Mouse (Mus musculus) urinary bladder, postnatal 10 days (tissue): ENCODE data around the gene Wdr20.

Experiments used
- DNase-seq: peaks from one replicate; pipeline ENCODE4 v3.0.0; 2022; ENCODE audit warnings: low spot score

Wdr20 gene

DNA sequence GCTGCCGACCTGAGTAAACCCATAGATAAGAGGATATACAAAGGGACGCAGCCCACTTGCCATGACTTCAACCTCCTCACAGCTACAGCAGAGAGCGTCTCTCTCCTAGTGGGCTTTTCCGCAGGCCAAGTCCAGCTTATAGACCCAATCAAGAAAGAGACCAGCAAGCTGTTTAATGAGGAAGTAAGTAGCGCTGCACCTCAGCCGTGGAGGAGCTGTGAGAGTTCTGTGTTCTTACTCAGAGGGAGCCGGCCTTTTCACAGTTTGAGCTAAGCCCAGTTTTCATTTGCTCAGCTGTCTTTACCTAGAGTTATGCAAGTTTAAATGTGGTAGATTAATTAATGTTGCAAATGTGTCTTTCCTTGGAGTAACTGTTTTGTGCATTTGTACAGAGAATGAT lies 41.6 kb downstream of the Wdr20 start:
- DNase-seq = no peak

DNA sequence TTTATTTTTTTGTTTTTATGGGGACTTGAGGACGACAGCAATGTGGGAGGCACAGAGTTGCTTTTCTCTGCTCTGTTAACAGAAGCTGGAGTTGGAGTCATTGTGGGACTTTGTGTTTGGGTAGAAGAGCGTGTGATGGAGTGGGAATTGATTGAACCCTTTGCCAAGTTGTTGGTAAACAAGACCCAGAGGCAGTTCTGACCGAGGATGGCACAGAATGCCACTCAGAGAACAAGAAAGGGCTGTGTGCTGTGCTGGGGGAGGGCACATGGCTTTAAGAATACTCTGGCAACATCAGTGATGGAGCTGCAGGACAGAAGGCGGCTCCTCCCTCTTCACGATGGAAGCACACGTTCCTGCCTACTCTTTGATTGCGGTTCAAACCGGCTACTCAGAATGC lies 43.4 kb downstream of the Wdr20 start:
- no peak for DNase-seq

DNA sequence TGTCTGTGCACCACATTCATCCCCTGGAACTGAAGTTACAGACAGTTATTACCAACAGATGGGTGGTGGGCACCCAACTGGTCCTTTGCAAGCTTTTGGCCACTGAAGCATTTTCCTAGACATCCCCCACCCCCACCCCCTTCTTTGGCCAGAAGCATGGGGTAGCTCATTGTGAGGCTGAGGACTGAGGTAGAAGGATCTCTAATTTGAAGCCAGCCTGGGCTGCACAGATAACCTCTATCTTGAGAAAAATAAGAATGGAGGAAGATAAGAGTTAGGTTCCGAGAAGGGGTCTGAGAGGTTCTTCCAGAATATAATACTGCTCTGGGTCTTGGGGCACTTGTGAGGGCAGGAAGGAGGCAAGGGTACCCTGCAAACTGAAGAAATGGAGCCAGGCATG lies 44.5 kb downstream of the Wdr20 start:
- DNase-seq = no peak

DNA sequence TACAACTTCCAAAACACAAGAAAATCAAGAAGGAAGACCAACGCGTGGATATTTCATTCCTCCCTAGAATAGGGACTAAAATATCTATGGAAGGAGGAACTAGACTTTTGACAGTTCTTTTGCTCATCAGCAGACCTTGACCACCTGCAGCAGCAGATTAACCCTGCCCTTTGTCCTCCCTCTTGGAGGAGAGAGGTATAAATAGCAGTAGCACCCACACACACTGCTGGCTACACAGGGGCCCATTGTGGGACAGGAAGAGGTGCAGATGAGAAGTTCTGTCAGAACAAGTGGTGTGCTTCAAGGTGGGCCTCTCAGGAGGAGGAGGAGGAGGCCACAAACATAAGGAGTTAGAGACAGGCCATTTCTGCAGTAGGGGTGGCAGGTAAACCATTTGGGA lies 46.5 kb downstream of the Wdr20 start:
- no peak for DNase-seq

DNA sequence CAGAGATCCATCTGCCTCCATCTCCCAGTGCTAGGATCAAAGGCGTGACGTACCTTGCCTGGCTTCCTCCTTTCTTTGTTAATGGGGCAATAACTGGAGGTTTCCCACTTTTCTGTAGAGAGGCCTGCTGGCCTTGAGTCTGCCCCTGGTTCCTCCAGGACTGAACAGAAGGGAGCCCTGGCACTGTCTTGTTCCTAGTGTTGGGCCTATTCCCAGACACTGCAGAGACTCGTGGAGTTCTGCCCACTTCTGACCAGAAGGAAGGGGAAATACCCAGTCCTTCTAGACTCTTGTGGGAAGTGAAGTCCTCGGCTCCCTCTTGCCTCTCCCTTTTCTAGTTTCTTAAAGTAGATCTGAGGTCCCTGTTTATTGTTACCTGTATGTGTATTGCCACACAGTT lies 48.5 kb downstream of the Wdr20 start:
- no peak for DNase-seq

DNA sequence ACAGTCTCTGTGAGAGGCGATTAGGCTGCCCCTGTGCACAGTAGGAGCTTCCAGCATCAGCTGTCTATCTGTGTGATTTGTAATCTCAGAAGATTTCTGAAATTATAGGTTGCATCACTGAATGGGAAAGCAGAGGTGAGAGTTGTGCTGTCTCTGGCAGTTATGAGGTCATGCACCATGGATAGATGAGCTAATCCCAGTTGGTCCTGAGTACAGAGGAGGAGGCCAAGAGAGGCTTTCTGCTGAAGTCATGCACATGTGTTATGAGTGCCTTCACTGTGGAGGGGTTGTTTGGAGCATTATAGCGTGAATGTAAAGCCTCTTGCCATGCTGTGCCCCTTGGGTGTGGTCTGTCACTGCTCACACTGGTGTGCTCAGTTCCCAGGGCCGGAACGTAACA lies 52.8 kb downstream of the Wdr20 start:
- no peak for DNase-seq

DNA sequence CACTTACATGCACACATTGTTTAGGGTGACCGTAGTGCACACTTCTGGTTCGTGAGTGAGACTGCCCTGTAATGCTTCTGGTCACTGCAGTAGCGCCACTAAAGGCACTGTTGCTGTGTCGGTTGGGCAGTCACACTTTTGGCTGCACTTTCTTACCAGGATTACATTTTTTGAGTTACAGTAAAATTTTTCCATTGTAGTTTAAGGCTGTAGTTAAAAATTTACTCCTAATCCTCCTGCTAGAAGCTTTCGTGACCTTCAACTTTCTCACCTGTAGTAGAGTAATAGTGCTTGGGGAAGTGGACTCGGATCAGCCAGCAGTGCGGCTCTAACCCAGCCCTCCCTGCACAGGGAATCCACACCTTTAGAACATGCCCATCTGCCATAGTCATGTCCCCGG lies 53.3 kb downstream of the Wdr20 start:
- no peak for DNase-seq

DNA sequence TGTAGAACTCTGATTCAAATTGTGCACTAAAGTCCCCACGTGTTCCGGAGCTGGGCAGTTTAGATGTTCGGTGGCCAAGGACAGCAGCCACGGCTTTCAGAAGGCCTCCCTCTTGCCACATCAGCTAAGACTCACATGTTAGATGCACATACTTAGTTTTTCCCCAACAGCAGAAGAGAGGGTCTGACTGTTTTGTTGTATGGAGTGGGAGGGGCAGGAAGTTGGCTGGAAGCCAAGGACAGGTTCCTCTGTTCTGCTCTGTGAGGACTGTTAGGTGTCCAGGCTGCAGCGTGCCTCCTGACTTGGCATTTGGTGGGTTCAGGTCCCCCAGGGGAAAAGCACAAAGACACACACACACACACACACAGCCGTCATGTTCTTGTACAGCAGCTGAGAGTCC lies 57.3 kb downstream of the Wdr20 start:
- DNase-seq = no peak

DNA sequence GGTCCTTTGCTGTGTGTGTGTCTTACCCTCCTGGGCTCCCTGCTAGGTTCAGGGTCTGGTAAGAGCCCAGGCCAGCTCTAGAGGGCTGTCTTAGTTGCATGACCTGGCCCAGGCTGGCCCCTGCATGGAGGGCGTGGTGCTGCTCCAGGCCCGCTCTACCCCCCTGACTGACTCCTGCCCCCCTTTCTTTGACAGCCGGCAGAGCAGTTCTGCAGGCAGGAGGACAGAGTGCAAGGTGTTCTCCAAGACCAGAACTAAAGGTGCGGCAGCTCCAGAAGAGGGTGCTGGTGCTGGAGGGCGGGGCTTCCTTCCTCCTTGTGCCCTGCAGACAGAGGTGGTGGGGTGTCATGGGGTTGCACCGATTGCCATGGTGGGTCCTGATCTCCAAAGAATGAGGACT lies 59.0 kb downstream of the Wdr20 start:
- no peak for DNase-seq

DNA sequence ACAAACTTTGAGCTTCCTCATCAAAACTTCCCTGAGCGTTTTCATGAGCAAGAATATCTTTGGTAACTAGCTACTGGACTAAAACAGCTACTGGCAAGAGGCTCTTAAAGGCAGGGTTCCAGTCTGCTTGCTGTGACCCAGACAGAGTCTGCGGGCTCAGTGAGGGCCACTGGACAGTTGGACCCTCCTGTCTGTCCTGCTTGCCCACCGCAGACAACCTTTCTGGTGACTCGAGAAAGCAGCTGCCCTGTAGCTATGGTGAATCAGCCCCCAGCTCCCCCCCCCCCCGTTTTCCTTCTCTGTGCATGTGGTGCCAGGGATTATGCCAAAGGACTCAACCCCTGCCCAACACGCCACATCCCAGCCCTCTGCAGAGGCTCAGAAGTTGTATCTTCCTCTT lies 59.5 kb downstream of the Wdr20 start:
- DNase-seq = no peak

DNA sequence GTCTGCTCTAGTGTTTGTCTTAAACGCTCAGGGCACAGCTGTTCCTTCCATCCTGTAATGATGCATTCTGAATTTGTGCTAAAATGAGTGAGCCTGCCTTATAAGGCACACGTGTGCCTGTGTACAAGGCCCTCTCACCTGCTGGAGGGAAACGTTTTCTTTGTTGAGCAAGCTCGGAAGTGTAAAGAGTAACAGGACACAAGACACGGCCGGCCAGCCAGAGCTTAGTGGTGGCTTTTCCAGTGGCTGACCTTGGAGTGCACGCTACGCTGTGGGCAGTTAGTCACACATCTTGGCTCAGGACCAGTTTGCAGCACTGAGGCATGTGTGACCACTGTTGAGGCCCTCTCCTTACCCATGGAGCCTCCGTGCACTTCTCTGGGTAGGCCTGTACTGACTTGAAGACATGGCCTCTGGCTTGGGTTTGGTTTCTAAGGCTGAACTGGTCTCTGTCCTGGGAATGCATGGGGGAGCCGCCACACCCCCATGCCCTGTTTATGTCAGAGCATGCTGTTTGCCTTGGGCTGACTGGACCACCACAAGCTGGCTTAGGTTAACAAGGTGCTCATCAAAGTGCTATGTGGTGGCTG lies 60.2 kb downstream of the Wdr20 start:
- no peak for DNase-seq

DNA sequence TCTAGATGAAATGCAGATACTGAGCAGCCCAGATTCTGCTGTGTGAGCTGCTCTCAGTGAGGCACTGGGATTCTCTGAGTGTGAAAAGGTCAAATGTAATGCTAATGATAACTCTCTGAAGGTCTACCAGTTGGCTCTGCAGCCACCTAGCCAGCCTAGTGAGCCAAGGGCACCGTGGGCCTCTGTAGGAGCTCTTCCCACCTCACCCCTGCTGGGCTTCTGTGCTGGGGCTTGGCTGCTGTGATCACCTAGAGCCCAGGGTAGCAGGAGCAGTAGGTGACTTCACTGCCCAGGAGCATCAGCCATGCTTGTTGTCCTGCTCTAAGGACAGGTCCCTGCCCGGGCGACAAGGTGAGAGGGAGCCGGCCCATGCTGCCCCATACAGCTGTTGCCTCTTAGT lies 61.5 kb downstream of the Wdr20 start:
- no peak for DNase-seq

DNA sequence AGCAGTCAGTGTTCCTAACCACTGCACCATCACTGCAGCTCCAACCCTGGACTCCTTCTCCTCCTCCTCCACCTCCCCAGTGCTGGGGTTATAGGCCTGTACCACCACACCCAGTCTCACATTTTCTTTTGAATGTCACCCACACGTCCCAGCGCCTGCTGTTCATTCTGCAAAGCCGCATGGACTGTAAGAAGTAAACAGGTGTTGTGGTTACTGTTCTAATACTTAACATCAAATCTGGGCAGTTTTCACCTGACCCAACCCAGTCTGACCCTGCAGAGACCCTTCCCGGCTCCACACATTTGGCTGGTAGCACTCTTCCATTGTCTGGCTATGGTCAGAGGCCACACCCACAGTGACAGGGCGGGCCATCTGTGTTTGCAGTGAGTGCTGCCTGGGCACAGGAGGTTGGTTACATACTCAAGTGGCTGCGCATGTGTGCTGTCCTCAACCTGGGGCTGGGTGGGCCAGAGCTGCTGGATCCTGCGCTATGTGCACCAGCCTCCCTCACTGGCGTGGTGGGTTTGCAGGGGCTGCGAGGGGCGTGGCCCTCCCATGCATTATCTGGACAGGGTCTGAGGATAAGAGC lies 64.2 kb downstream of the Wdr20 start:
- DNase-seq = no peak

DNA sequence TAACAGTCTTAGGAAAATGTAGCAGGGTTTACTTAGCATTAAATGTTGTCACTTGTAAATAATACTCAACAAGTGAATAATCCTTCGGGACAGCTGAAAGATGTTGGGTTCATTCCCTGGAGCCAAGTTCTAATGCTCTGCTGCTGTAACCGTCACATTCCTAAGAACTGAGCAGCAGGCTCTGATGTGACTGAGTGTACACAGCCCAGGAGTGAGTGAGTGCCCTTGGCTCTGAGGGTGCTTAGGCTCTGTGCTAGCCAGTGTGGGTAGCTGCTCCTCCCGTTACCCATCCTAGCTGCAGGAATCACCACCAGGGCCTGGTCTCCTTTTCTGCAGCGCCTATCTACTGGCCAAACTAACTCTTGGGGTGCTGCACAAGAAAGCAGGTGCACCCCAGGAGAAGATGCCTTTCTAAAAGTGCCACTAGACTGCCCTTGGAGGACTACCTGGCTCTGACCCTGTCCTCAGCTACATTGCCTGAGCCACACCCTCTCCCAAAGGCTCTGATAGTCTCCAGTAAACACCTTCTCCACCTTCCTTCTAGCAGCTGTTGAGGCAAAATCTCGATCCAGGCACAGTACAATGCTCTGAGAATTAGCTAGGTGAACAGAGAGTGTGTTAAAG lies 65.0 kb downstream of the Wdr20 start:
- DNase-seq = no peak

DNA sequence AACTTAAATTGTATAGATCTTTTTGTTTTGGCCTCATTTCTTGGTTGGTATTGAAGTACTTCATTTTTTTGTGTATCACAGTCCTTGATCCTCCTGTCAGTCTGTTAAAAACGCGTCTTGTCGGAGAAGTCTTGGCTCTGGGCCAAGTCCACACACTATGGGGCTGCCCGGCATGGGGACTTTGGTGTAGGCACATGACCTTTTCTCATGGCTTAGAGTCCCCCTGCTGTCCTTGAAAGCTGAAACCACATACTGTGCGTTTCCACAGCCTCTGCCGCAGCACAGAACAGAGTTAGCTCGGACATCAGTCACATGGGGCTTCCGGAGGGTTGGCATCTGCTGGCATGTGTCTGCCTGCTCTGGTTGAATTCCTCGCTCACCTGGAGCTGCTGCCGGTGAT lies 66.5 kb downstream of the Wdr20 start:
- DNase-seq = no peak

DNA sequence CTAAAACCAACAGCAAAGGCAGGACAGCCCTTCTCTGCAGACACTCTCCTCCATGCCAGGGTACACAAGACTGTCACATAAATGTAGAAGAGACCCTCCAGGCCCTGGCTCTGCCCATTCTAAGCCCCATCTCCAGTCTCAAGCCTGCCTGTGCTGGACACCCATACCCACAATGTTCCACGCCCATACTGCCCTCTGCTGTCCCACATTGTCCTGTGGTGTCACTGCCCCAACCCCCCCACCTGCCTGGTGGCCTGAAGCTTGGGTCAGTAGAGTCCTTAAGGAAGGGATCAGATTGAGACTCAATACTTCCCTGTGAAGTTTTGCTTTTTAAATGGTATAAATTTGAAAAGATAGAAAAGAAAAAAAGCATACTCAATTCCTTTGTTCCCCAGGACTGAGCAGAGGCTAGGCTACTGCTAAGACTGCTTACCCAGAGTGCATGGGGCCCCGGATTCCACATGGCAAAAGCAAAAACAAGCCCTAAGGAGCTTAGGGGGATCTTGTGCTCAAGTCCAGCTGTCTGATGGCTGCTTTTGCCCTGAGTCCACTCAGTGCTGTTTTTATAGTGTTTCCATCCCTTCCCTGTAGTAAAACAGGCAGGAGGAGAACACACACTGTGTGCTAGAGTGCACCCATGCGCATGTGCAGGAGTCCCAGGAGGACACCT lies 68.7 kb downstream of the Wdr20 start:
- DNase-seq = no peak

DNA sequence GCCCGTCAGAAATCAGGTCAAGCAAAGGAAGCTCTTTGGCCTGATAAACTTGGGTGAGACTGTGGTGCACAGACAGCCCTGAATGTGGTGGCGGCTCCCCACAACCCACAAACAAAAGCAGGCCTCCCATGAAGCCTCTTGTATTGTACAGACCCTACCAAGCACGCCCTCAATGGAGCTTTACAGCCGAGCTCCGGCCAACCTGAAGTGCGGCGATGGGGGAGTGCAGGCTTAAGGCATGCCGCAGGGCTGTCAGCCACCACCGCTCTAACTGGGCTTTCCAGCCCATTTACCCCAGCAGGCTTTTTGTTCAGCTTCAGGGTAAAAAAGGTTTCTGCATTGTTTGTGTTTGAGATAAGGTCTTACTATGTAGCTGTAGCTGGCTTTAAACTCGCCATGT lies 70.7 kb downstream of the Wdr20 start:
- no peak for DNase-seq

DNA sequence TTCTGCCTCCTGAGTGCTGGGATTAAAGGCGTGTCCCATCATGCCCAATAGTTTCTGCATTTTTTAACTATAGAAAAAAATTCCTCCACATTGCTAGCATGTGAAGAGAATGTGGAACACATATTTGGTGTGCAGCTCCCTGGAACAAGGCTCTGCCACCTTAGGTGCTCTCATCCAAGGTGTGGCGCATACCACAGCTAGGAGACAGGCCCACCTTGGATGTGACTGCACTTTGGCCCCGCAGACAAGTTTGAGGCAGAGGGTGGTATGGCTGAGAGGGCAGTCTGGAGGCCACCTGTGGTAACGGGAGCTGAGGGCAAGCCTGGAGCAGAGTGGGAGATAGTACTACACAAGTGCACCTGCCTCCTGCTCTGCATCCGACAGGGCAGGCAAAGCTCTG lies 71.1 kb downstream of the Wdr20 start:
- DNase-seq = no peak

DNA sequence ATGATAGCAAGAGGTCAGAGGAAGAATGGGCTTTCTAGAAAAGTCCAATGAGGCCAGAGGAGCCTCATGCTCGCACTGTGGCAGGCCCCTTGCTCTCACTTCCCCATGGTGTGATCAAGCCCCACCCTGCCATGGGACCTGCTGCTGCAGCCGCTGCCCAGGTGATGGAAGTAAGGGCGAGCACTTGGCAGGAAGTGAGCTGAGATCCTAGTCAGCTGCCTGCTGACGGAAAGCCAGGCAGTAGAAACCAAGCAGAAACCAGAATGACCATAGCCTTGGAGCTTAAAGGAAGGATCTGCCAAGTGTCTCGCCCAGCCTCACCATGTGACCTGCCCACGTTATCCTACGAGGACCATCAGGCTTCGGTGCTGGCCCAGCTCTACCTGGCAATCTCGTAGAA lies 75.4 kb downstream of the Wdr20 start:
- DNase-seq = no peak

DNA sequence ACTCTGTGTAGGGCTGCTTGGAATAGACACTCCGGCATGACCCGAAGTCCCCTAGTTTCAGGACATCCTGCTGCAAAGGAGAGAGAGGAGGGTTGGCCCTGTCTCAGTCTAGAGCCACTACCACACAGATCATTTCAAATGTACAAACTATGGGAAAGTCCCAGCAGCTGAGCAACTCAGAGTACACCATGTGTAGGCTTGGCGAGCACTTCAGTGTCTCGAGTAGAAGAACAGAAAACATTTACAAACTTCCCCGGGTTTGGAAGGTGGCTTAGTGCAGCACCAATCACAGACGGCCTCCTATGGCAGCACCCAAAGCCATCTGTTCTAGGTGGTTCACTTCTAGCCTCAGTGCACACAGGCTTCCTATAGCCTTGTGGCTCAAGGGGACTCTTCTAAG lies 75.9 kb downstream of the Wdr20 start:
- DNase-seq = no peak

DNA sequence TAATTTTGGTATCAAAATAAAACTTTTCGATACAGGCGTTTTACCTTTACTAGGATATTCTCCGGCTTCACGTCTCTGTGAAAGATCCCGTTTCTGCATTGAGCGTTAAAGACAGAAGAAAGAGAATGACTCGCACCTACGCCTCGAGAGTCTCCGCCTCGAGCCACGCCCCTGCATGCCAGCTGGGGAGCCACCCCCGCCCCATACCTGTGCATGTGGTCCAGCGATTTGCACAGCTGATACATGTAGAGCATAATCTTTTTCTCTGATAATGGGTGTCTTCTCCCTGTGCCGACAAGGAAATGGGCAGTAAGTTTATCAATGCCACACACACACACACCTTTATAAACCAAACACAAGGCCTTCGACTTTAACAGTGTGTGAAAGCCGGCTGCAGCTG lies 77.2 kb downstream of the Wdr20 start:
- no peak for DNase-seq

DNA sequence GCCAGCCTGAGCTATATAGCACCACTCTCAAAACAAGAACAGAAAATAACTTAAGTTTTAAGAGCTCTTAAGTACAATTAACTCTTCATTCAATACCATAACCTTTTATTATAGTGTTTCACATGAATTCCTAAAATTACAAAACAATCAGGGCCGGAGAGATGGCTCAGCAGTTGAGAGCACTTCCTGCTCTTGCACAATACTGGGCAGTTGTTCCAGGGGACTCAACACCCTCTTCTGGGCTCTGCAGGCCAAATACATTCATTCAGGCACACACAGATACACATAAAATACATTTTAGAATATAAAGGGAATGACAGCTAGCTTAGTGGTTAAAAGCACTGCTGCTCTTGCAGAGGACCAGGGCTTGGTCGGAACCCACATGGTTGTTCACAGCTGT lies 79.1 kb downstream of the Wdr20 start:
- no peak for DNase-seq

DNA sequence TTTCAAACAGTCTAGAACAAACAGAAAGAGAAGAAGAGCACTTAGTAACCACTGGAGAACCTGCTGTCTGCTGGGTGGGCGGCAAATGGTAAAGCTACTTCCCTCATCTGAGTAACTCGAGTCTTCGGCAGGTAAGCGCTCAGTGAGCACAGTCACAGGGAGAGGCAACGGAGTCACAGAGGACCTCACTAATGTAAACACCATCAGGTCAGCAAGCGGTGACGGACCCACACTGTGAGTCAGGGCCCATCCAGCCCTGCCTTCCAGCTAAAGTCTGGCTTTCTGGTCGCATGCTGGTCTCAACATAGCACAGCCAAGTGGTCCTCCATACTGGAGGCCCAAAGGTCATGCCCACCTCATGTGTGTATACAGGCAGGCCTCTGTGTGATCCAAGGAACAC lies 81.6 kb downstream of the Wdr20 start:
- no peak for DNase-seq

DNA sequence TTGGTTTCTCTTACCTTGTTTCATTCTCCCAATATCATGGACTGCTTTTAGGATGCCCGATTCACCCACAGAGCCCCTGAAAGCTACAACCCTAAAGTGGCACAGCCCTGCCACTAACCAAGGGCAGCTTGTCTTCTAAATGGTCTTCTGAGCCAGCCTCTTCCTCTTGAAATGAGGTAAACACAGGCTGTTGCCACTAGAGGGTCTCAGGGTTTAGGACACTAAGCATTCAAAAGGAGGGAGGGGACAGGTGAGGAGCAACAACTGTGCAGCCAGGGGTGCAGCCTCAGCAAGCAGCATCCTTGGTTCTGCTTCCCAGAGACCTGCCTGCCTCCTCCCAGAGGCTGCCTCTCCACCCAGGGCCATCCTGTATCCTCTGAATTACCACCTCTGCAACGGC lies 84.0 kb downstream of the Wdr20 start:
- no peak for DNase-seq
